Mouse (Mus musculus) liver, embryonic 15.5 days (tissue): ENCODE results near the gene Kcnrg. TPM values are rescaled to one million over a fixed set of nuclear protein-coding genes. Genes with fewer than 3 reads are reported as not detected.
"Not testable (repeated sequence)": the region's sequence is repeated elsewhere in the genome, so short reads cannot be mapped to it uniquely, and the experiment has no call there.

ENCODE experiments used
- ATAC-seq: fragments of 200-750 bp; cut with Nextera tagmentation; 2 replicates; pipeline ENCODE4 v1.8.0; 2017; ENCODE audit warnings: moderate number of reproducible peaks, mild to moderate bottlenecking, moderate library complexity; ENCODE audit not compliant: insufficient read depth
- H3K27ac ChIP-seq: fragments of 300-500 bp; sonication (generic); replicated peaks from 2 replicates; pipeline ENCODE4 v1.5.1; 2015; ENCODE audit warnings: mild to moderate bottlenecking, inconsistent platforms
- H3K27me3 ChIP-seq: fragments of 300-500 bp; sonication (generic); 2 replicates; pipeline ENCODE4 v1.6.1; 2015; ENCODE audit warnings: mild to moderate bottlenecking, inconsistent platforms
- H3K36me3 ChIP-seq: fragments of 300-500 bp; sonication (generic); replicated peaks from 2 replicates; pipeline ENCODE4 v1.6.1; 2015; ENCODE audit warnings: moderate library complexity, mild to moderate bottlenecking, inconsistent platforms
- H3K4me1 ChIP-seq: fragments of 300-500 bp; sonication (generic); replicated peaks from 2 replicates; pipeline ENCODE4 v1.6.1; 2015; ENCODE audit warnings: inconsistent platforms
- H3K4me2 ChIP-seq: fragments of 300-500 bp; sonication (generic); 2 replicates; pipeline ENCODE4 v1.6.1; 2015; ENCODE audit warnings: moderate library complexity, mild to moderate bottlenecking, inconsistent platforms
- H3K4me3 ChIP-seq: fragments of 300-500 bp; sonication (generic); replicated peaks from 2 replicates; pipeline ENCODE4 v1.5.1; 2015; ENCODE audit warnings: mild to moderate bottlenecking, inconsistent platforms
- H3K9ac ChIP-seq: fragments of 300-500 bp; sonication (generic); 2 replicates; pipeline ENCODE4 v1.6.1; 2015; ENCODE audit warnings: moderate library complexity, mild to moderate bottlenecking, inconsistent platforms
- H3K9me3 ChIP-seq: fragments of 300-500 bp; sonication (generic); replicated peaks from 2 replicates; pipeline ENCODE4 v1.6.1; 2016; ENCODE audit warnings: inconsistent platforms
- whole genome bisulfite sequencing: fragments of 180-500 bp; shearing (Covaris S2); methylation state at CpG from one replicate; pipeline ENCODE4 v1.1.7; 2015; ENCODE audit warnings: mixed read lengths; ENCODE audit not compliant: insufficient replicate concordance; 5-methylcytosine and 5-hydroxymethylcytosine counted together
- polyA plus RNA-seq: library from polyadenylated mRNA; unstranded; fragments of >200 nt; fragmentation: Nextera tagmentation; extraction: Ambion mirVana; gene quantifications from 2 replicates; pipeline ENCODE4 v1.2.1, GENCODE M21; 2015

Kcnrg gene
- polyA plus RNA-seq, 1 experiment from 2014 or later = 0.32 TPM

GRCm38 (mm10) chr14:61597968-61598367 is 9.3 kb upstream of the Kcnrg start, which contains the start of gene Trim13:
TSS of gene Trim13 (plus strand) at chr14:61598247.
- H3K27me3 ChIP-seq = no peaks in the 10 kb centered on the region
- peak within 1 kb of the TSS; percentile 54 for H3K9ac ChIP-seq
- peaks cover 25% of the 10 kb centered on the region for H3K4me1 ChIP-seq
- WGBS = 30% methylated on average over 5 of the region's 5 CpGs
- H3K4me2 ChIP-seq = peak within 1 kb of the TSS; percentile 87
- peak within 1 kb of the TSS; percentile 61; the same call in 1 of the 2 replicates for H3K27ac ChIP-seq
- H3K9me3 ChIP-seq = no peaks in the 10 kb centered on the region
- no peaks in the 10 kb centered on the region for H3K36me3 ChIP-seq
- ATAC-seq = no peak
- peak within 1 kb of the TSS; percentile 82 for H3K4me3 ChIP-seq

DNA sequence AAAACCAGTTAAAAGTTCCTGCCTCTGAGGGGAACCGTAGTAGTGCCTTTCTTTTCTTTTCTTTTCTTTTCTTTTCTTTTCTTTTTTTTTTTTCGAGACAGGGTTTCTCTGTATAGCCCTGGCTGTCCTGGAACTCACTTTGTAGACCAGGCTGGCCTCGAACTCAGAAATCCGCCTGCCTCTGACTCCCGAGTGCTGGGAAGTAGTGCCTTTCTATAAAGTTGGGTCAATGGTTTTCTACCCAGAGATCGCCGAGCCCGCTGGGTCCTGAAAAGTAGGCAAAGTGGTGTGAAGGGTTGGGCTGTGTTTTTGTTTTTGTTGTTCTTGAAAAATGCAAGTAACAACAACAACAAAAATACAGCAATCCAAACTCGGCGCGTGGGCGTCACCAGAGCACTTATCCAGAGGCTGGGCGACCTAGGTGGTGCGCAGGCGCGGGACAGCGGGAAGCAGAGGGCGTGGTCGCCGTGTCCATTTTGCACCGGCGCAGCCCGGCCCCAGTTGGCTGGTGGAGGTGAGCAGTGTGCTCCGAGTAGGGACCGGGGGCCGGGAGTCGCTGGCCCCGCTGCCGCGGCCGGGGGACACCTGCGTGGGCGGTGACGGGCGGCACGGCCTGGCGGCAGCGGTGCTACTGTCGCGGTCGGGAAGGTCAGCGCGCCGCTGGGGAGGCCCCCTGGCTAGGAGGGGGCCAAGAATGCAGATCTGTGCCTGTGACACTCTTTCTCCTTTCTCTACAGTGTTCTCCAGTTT is 8.0 kb upstream of the Kcnrg start:
- Histone ChIP-seq H3K27ac (peak overlapping the region; percentile 82), H3K4me3 (peak overlapping the region; percentile 82), H3K27me3 (no peaks in the 10 kb centered on the region), H3K9ac (peak overlapping the region; percentile 86), H3K9me3 (no peaks in the 10 kb centered on the region), H3K4me2 (peak overlapping the region; percentile 87), H3K4me1 (peaks cover 25% of the 10 kb centered on the region), H3K36me3 (no peaks in the 10 kb centered on the region)
- ATAC-seq = peak; percentile 99
- 3% methylated on average over 44 of the region's 44 CpGs for WGBS

GRCm38 (mm10) chr14:61601348-61601747 is 5.9 kb upstream of the Kcnrg start:
- no peak overlapping the region for H3K4me2 ChIP-seq
- H3K36me3 ChIP-seq = peaks cover under 1% of the 10 kb centered on the region; the same call in 1 of the 2 replicates
- H3K9ac ChIP-seq = no peak overlapping the region
- no peaks in the 10 kb centered on the region for H3K27me3 ChIP-seq
- no peak for ATAC-seq
- peaks cover 25% of the 10 kb centered on the region for H3K4me1 ChIP-seq
- H3K4me3 ChIP-seq = no peak overlapping the region
- no peaks in the 10 kb centered on the region for H3K9me3 ChIP-seq
- H3K27ac ChIP-seq = no peak overlapping the region
- WGBS = 71% methylated on average over 9 of the region's 9 CpGs

GRCm38 (mm10) chr14:61603069-61603755 is 4.0 kb upstream of the Kcnrg start:
- H3K4me3 ChIP-seq = no peak overlapping the region
- H3K9me3 ChIP-seq = no peaks in the 10 kb centered on the region
- 74% methylated on average over 8 of the region's 8 CpGs for WGBS
- H3K4me2 ChIP-seq = no peak overlapping the region
- no peak overlapping the region for H3K9ac ChIP-seq
- H3K4me1 ChIP-seq = peaks cover 19% of the 10 kb centered on the region
- H3K27ac ChIP-seq = no peak overlapping the region
- no peak for ATAC-seq
- H3K36me3 ChIP-seq = peaks cover 4% of the 10 kb centered on the region
- H3K27me3 ChIP-seq = no peaks in the 10 kb centered on the region

DNA sequence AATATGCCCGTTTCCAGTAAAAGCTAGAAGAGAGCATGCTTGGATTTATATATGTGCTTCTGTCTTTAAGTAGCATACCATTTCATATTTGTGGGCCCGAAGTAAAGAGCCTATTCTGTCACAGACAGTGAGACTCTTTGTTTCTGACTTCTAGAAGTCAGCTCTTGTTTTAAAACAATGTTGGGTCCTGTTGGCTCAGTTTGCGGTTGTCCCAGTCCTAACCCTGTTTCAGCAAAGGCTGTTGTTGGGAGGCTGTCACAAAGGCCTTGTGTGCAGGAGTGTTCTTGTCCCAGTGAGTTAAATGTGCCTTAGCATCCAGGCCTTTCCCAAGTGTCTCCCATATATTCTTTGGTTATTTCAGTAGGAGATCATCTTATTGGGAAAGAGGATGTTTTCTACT is 3.2 kb upstream of the Kcnrg start:
- peaks cover 12% of the 10 kb centered on the region for H3K4me1 ChIP-seq
- peaks cover 4% of the 10 kb centered on the region for H3K36me3 ChIP-seq
- no peaks in the 10 kb centered on the region for H3K27me3 ChIP-seq
- no peak overlapping the region for H3K9ac ChIP-seq
- H3K4me3 ChIP-seq = no peak overlapping the region
- H3K27ac ChIP-seq = no peak overlapping the region
- 83% methylated on average over 3 of the region's 3 CpGs for WGBS
- no peaks in the 10 kb centered on the region for H3K9me3 ChIP-seq
- no peak for ATAC-seq
- H3K4me2 ChIP-seq = no peak overlapping the region

DNA sequence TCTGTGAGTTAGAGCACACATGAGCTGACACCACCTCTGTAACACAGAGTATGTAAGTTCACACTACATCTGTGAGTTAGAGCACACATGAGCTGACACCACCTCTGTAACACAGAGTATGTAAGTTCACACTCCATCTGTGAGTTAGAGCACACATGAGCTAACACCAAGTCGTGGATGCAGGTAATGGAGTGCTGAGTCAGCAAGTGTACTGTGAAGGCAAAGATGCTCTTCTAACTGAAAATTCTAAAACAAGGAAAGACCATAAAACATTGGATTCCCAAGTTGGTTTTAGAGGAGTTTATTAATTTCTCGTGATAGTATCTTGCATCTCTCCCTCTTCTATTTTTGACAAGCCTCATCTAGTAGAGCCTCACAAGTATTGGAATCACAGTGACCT is 1.2 kb upstream of the Kcnrg start:
- H3K27me3 ChIP-seq, ATAC-seq, H3K4me2 ChIP-seq, H3K9ac ChIP-seq, H3K4me3 ChIP-seq, H3K27ac ChIP-seq, H3K36me3 ChIP-seq, H3K4me1 ChIP-seq, H3K9me3 ChIP-seq: not testable (repeated sequence)
- 63% methylated on average over 2 of the region's 2 CpGs for WGBS

GRCm38 (mm10) chr14:61611766-61612165 is 4.5 kb downstream of the Kcnrg start:
- 84% methylated on average over 5 of the region's 5 CpGs for WGBS
- H3K36me3 ChIP-seq = no peaks in the 10 kb centered on the region; the same call in 1 of the 2 replicates
- no peak overlapping the region for H3K4me3 ChIP-seq
- no peak overlapping the region for H3K4me2 ChIP-seq
- ATAC-seq = no peak
- no peaks in the 10 kb centered on the region for H3K27me3 ChIP-seq
- H3K27ac ChIP-seq = no peak overlapping the region
- no peaks in the 10 kb centered on the region for H3K9me3 ChIP-seq
- no peak overlapping the region for H3K9ac ChIP-seq
- no peaks in the 10 kb centered on the region for H3K4me1 ChIP-seq

GRCm38 (mm10) chr14:61613319-61613718 is 6.1 kb downstream of the Kcnrg start:
- Histone ChIP-seq H3K36me3 (0 out of 2 replicates have a peak, but pooled peaks cover 3% of the 10 kb centered on the region), H3K27me3 (no peaks in the 10 kb centered on the region), H3K9me3 (no peaks in the 10 kb centered on the region), H3K27ac (no peak overlapping the region), H3K4me2 (no peak overlapping the region), H3K9ac (no peak overlapping the region), H3K4me3 (no peak overlapping the region), H3K4me1 (no peaks in the 10 kb centered on the region)
- 83% methylated on average over 2 of the region's 2 CpGs for WGBS
- no peak for ATAC-seq

GRCm38 (mm10) chr14:61620371-61620770 is 13.1 kb downstream of the Kcnrg start:
- no peak overlapping the region for H3K27ac ChIP-seq
- no peaks in the 10 kb centered on the region for H3K9me3 ChIP-seq
- H3K4me1 ChIP-seq = no peaks in the 10 kb centered on the region
- H3K4me2 ChIP-seq = no peak overlapping the region
- H3K9ac ChIP-seq = no peak overlapping the region
- no peak for ATAC-seq
- no peaks in the 10 kb centered on the region for H3K27me3 ChIP-seq
- peaks cover 20% of the 10 kb centered on the region for H3K36me3 ChIP-seq
- WGBS = 88% methylated on average over 2 of the region's 2 CpGs
- H3K4me3 ChIP-seq = no peak overlapping the region

DNA sequence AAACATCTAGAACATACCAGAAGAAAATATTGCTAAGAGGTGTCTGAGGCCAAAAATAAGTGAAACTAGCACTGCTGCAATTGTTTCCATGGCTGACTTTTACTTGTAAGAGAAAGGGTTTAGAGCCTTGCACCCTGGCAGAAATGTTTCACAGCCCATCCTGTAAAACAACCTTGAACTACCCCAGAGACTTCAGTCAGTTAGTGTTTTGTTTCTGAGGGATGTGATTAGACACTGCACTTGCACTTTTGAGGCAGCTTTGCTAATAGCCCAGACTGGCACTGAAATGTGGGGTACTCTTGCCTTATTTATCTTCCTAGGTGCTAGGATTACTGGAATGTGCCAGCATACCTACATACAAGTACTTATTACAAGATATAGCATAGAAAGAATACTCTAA is 28.7 kb downstream of the Kcnrg start:
- Histone ChIP-seq H3K9me3 (no peaks in the 10 kb centered on the region), H3K27me3 (no peaks in the 10 kb centered on the region), H3K36me3 (peaks cover 64% of the 10 kb centered on the region), H3K9ac (no peak overlapping the region), H3K4me2 (no peak overlapping the region), H3K4me3 (no peak overlapping the region), H3K4me1 (0 out of 2 replicates have a peak, but pooled peaks cover 10% of the 10 kb centered on the region), H3K27ac (no peak overlapping the region)
- ATAC-seq = no peak

- Histone ChIP-seq H3K27me3 (no peaks in the 10 kb centered on the region), H3K9me3 (no peaks in the 10 kb centered on the region), H3K36me3 (peaks cover 23% of the 10 kb centered on the region), H3K27ac (no peak overlapping the region), H3K4me2 (no peak overlapping the region), H3K4me3 (no peak overlapping the region), H3K9ac (no peak overlapping the region), H3K4me1 (peaks cover 5% of the 10 kb centered on the region; the same call in 1 of the 2 replicates)
- no peak for ATAC-seq
- 85% methylated on average over 1 of the region's 1 CpGs for WGBS
Observed at GRCm38 (mm10) chr14:61642668-61643067, 35.4 kb downstream of the Kcnrg start.
